ENCODE assay signal across 8 mouse cellular contexts in the genomic region with DNA sequence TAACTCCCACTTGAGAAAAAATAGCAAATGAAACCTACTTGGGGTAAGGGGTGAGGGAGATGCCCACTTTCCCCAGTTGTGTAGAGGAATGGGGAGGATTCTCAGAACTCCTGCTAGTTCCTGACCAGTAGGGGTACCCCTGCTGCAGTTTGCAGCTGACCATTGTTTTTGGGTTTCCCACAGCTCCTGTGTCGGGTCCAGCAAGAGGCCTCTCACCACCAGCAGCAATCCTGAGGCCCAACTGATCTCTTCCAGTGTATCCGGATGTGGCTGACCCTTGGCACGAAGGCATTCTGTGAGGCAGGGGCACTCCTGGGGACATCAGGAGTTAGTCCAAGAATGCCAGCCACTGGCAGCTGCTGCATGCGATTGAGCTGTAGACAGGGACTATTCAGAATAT. TPM values are rescaled to one million over a fixed set of nuclear protein-coding genes. Genes with fewer than 3 reads are reported as not detected.
DNase-seq lines count a peak whose midpoint lies in the region; ATAC-seq and TF ChIP-seq lines count a peak whose summit lies in the region.

No protein-coding gene starts in this region.

- no peak for DNase-seq in heart, embryonic 10.5 days (ENCODE audit: low spot score)
- DNase-seq in heart, postnatal 10 days = no peak
- DNase-seq in forebrain, embryonic 11.5 days (ENCODE audit: low spot score) = no peak
- no peak for DNase-seq in limb, embryonic 14.5 days (ENCODE audit: low spot score)
- no peak for DNase-seq in thymus, postnatal 0 days (ENCODE audit: low spot score)
- DNase-seq in urinary bladder, adult 18-20 months (ENCODE audit: low spot score in 2 of 2) = no peak
- no peak for DNase-seq in frontal cortex, postnatal 14 days (ENCODE audit: low spot score in 2 of 2)

- H3K4me2 ChIP-seq in forebrain, embryonic 11.5 days (ENCODE audit: low read depth, low read length, severe bottlenecking) = peak overlapping the region; percentile 76
- H3K4me2 ChIP-seq in limb, embryonic 14.5 days (replicated peaks; ENCODE audit: low read depth, low read length, severe bottlenecking) = peak overlapping the region; percentile 63

- intact Hi-C loops in heart, postnatal 10 days (cut with DNase I) = loop anchor here (5.0 kb wide), 1 partner anchor 40 kb away; a partner anchor contains a TSS

- TF ChIP-seq CTCF in ES-Bruce4 (IDR thresholded peaks at IDR 0.05; ENCODE audit: low read depth, low read length) = no peak

- no peak for ATAC-seq in forebrain, embryonic 11.5 days (replicated peaks; ENCODE audit: low FRiP score)
- ATAC-seq in limb, embryonic 14.5 days (ENCODE audit: low FRiP score, low read depth) = no peak

- peaks cover 23% of the 10 kb centered on the region for H3K4me1 ChIP-seq in heart, embryonic 10.5 days
- peaks cover 2% of the 10 kb centered on the region for H3K4me1 ChIP-seq in ES-Bruce4 (ENCODE audit: control insufficient read depth, insufficient read depth, low read length)
- H3K4me1 ChIP-seq in forebrain, embryonic 11.5 days (replicated peaks; ENCODE audit: control insufficient read depth, insufficient read depth, low read length) = no peaks in the 10 kb centered on the region; the same call in 1 of the 2 replicates
- H3K4me1 ChIP-seq in limb, embryonic 14.5 days (ENCODE audit: control insufficient read depth, insufficient read depth, low read length) = peaks cover 7% of the 10 kb centered on the region; the same call in 1 of the 2 replicates

- no peaks in the 10 kb centered on the region for H3K9me3 ChIP-seq in heart, embryonic 10.5 days
- no peaks in the 10 kb centered on the region for H3K9me3 ChIP-seq in ES-Bruce4 (replicated peaks; ENCODE audit: control insufficient read depth, insufficient read depth, low read length, poor library complexity, severe bottlenecking)
- no peaks in the 10 kb centered on the region for H3K9me3 ChIP-seq in forebrain, embryonic 11.5 days (ENCODE audit: control insufficient read depth, low read length)
- H3K9me3 ChIP-seq in limb, embryonic 14.5 days (ENCODE audit: control insufficient read depth, low read length) = no peaks in the 10 kb centered on the region

- 54% methylated on average over 4 of the region's 4 CpGs for WGBS in heart, embryonic 10.5 days
- WGBS in forebrain, embryonic 11.5 days = 23% methylated on average over 4 of the region's 4 CpGs
- 45% methylated on average over 4 of the region's 4 CpGs for WGBS in limb, embryonic 14.5 days

- H3K27ac ChIP-seq in heart, embryonic 10.5 days = peak overlapping the region; percentile 19; the same call in 1 of the 2 replicates
- no peak overlapping the region for H3K27ac ChIP-seq in ES-Bruce4 (ENCODE audit: insufficient read depth, low read length)
- no peak overlapping the region for H3K27ac ChIP-seq in forebrain, embryonic 11.5 days (ENCODE audit: low read depth, low read length)
- H3K27ac ChIP-seq in limb, embryonic 14.5 days (replicated peaks; ENCODE audit: low read depth, low read length) = no peak overlapping the region

- peak overlapping the region; percentile 48; the same call in 1 of the 2 replicates for H3K9ac ChIP-seq in ES-Bruce4 (ENCODE audit: low read depth, poor library complexity, severe bottlenecking)
- peak overlapping the region; percentile 25 for H3K9ac ChIP-seq in forebrain, embryonic 11.5 days (ENCODE audit: low read length)
- H3K9ac ChIP-seq in limb, embryonic 14.5 days (ENCODE audit: low read depth, low read length, severe bottlenecking) = 0 out of 2 replicates have a peak overlapping the region, but pooled peaks have one; percentile 40

- H3K36me3 ChIP-seq in heart, embryonic 10.5 days = peaks cover 12% of the 10 kb centered on the region
- H3K36me3 ChIP-seq in ES-Bruce4 (ENCODE audit: control insufficient read depth, insufficient read depth, low read length, poor library complexity, severe bottlenecking) = 0 out of 2 replicates have a peak, but pooled peaks cover 3% of the 10 kb centered on the region
- no peaks in the 10 kb centered on the region for H3K36me3 ChIP-seq in forebrain, embryonic 11.5 days (ENCODE audit: control insufficient read depth, insufficient read depth, low read length)
- H3K36me3 ChIP-seq in limb, embryonic 14.5 days (ENCODE audit: control insufficient read depth, insufficient read depth, low read length) = peaks cover 19% of the 10 kb centered on the region

- TF ChIP-seq POLR2A in ES-Bruce4 (IDR thresholded peaks at IDR 0.05; ENCODE audit: insufficient read depth, low read length) = no peak
- TF ChIP-seq POLR2A in limb, embryonic 14.5 days (IDR thresholded peaks at IDR 0.05; ENCODE audit: borderline replicate concordance, extremely low read depth, insufficient read depth, insufficient read length) = no peak

- TF ChIP-seq EP300 in ES-Bruce4 (IDR thresholded peaks at IDR 0.05; ENCODE audit: insufficient read depth, low read depth, low read length) = no peak

- H3K27me3 ChIP-seq in heart, embryonic 10.5 days (ENCODE audit: insufficient read depth, poor library complexity, severe bottlenecking) = no peaks in the 10 kb centered on the region
- no peaks in the 10 kb centered on the region for H3K27me3 ChIP-seq in ES-Bruce4 (ENCODE audit: control insufficient read depth, insufficient read depth, low read length, poor library complexity, severe bottlenecking)
- no peaks in the 10 kb centered on the region for H3K27me3 ChIP-seq in forebrain, embryonic 11.5 days (ENCODE audit: control insufficient read depth, insufficient read depth, low read length)
- H3K27me3 ChIP-seq in limb, embryonic 14.5 days (ENCODE audit: control insufficient read depth, insufficient read depth, low read length) = no peaks in the 10 kb centered on the region

- H3K4me3 ChIP-seq in heart, embryonic 10.5 days = peak overlapping the region; percentile 67
- H3K4me3 ChIP-seq in ES-Bruce4 (ENCODE audit: low read depth, low read length) = no peak overlapping the region
- H3K4me3 ChIP-seq in forebrain, embryonic 11.5 days (ENCODE audit: low read depth, low read length) = peak overlapping the region; percentile 47; the same call in 1 of the 2 replicates
- peak overlapping the region; percentile 53; the same call in 1 of the 2 replicates for H3K4me3 ChIP-seq in limb, embryonic 14.5 days (replicated peaks; ENCODE audit: low read length)

RNA-seq across cellular contexts. Expression of a gene that starts 1.4 kb away (rescaled TPM):
- 9.2 and 9.6 TPM in 2 replicates for polyA plus RNA-seq in heart, embryonic 10.5 days (2016; fragmentation: Nextera tagmentation; extraction: Ambion mirVana)
- 1 to 10 TPM in 1 of 2 experiments, under 1 TPM in 1; 0.84 to 1.0 TPM for total RNA-seq in heart, postnatal 10 days (2021)
- 2.8 and 3.4 TPM in 2 replicates for polyA plus RNA-seq in ES-Bruce4 (2011; ENCODE audit: insufficient read depth, insufficient read length, low read depth, missing spikeins)
- polyA plus RNA-seq in forebrain, embryonic 11.5 days (2014; fragmentation: Nextera tagmentation; extraction: Ambion mirVana) = 13.3 and 17.7 TPM in 2 replicates
- 12.4 and 13.3 TPM in 2 replicates for polyA plus RNA-seq in limb, embryonic 14.5 days (2012; rRNA removed)
- 5.3 and 7.2 TPM in 2 replicates for polyA plus RNA-seq in limb, embryonic 14.5 days (2014; fragmentation: Nextera tagmentation; extraction: Ambion mirVana)
- 4.5 and 5.0 TPM in 2 replicates for polyA plus RNA-seq in thymus, postnatal 0 days (2015; fragmentation: Nextera tagmentation; extraction: Ambion mirVana)

RNA-seq across cellular contexts. Expression of a gene that starts 42.0 kb away (rescaled TPM):
- 0.55 and 0.70 TPM in 2 replicates for polyA plus RNA-seq in heart, embryonic 10.5 days (2016; fragmentation: Nextera tagmentation; extraction: Ambion mirVana)
- total RNA-seq in heart, postnatal 10 days (2021) = under 1 TPM; 0.55 to 0.69 TPM
- polyA plus RNA-seq in ES-Bruce4 (2011; ENCODE audit: insufficient read depth, insufficient read length, low read depth, missing spikeins) = 2.5 and 2.8 TPM in 2 replicates
- 0.40 and 0.83 TPM in 2 replicates for polyA plus RNA-seq in forebrain, embryonic 11.5 days (2014; fragmentation: Nextera tagmentation; extraction: Ambion mirVana)
- 0.58 and 1.0 TPM in 2 replicates for polyA plus RNA-seq in limb, embryonic 14.5 days (2012; rRNA removed)
- 0.22 and 0.82 TPM in 2 replicates for polyA plus RNA-seq in limb, embryonic 14.5 days (2014; fragmentation: Nextera tagmentation; extraction: Ambion mirVana)
- polyA plus RNA-seq in thymus, postnatal 0 days (2015; fragmentation: Nextera tagmentation; extraction: Ambion mirVana) = 0.70 and 0.75 TPM in 2 replicates

RNA-seq across cellular contexts. Expression of a gene that starts 43.2 kb away (rescaled TPM):
- 50.8 and 65.1 TPM in 2 replicates for polyA plus RNA-seq in heart, embryonic 10.5 days (2016; fragmentation: Nextera tagmentation; extraction: Ambion mirVana)
- 10 to 100 TPM; 74.9 to 76.4 TPM for total RNA-seq in heart, postnatal 10 days (2021)
- polyA plus RNA-seq in ES-Bruce4 (2011; ENCODE audit: insufficient read depth, insufficient read length, low read depth, missing spikeins) = 228 and 231 TPM in 2 replicates
- polyA plus RNA-seq in forebrain, embryonic 11.5 days (2014; fragmentation: Nextera tagmentation; extraction: Ambion mirVana) = 77.6 and 77.8 TPM in 2 replicates
- 105 and 120 TPM in 2 replicates for polyA plus RNA-seq in limb, embryonic 14.5 days (2012; rRNA removed)
- 95.7 and 103 TPM in 2 replicates for polyA plus RNA-seq in limb, embryonic 14.5 days (2014; fragmentation: Nextera tagmentation; extraction: Ambion mirVana)
- polyA plus RNA-seq in thymus, postnatal 0 days (2015; fragmentation: Nextera tagmentation; extraction: Ambion mirVana) = 98.7 and 108 TPM in 2 replicates

RNA-seq across cellular contexts. Expression of a gene that starts 59.8 kb away (rescaled TPM):
- polyA plus RNA-seq in heart, embryonic 10.5 days (2016; fragmentation: Nextera tagmentation; extraction: Ambion mirVana) = 387 and 414 TPM in 2 replicates
- 100 to 1,000 TPM; 677 to 703 TPM for total RNA-seq in heart, postnatal 10 days (2021)
- 777 and 842 TPM in 2 replicates for polyA plus RNA-seq in ES-Bruce4 (2011; ENCODE audit: insufficient read depth, insufficient read length, low read depth, missing spikeins)
- 400 and 454 TPM in 2 replicates for polyA plus RNA-seq in forebrain, embryonic 11.5 days (2014; fragmentation: Nextera tagmentation; extraction: Ambion mirVana)
- 456 and 903 TPM in 2 replicates for polyA plus RNA-seq in limb, embryonic 14.5 days (2012; rRNA removed)
- polyA plus RNA-seq in limb, embryonic 14.5 days (2014; fragmentation: Nextera tagmentation; extraction: Ambion mirVana) = 730 and 764 TPM in 2 replicates
- 766 and 768 TPM in 2 replicates for polyA plus RNA-seq in thymus, postnatal 0 days (2015; fragmentation: Nextera tagmentation; extraction: Ambion mirVana)
